Mouse (Mus musculus) stomach, postnatal 0 days (tissue): ENCODE data around the gene Plekhd1. TPM values are rescaled to one million over a fixed set of nuclear protein-coding genes. Genes with fewer than 3 reads are reported as not detected.

Source experiments
- ATAC-seq: fragments of 200-750 bp; cut with Nextera tagmentation; 2 replicates; pipeline ENCODE4 v1.8.0; 2017; ENCODE audit not compliant: low FRiP score, low TSS enrichment
- DNase-seq: peaks from one replicate; pipeline ENCODE4 v3.0.0-alpha.2; 2016; ENCODE audit warnings: low spot score
- H3K27ac ChIP-seq: fragments of 300-500 bp; sonication (generic); replicated peaks from 2 replicates; pipeline ENCODE4 v1.5.1; 2014; ENCODE audit warnings: mild to moderate bottlenecking, control low read depth
- H3K27me3 ChIP-seq: fragments of 300-500 bp; sonication (generic); 2 replicates; pipeline ENCODE4 v1.6.1; 2014; ENCODE audit warnings: low read length; ENCODE audit not compliant: control insufficient read depth, insufficient read depth
- H3K36me3 ChIP-seq: fragments of 300-500 bp; sonication (generic); 2 replicates; pipeline ENCODE4 v1.6.1; 2014; ENCODE audit warnings: low read length, mixed read lengths; ENCODE audit not compliant: control insufficient read depth, insufficient read depth
- H3K4me1 ChIP-seq: fragments of 300-500 bp; sonication (generic); replicated peaks from 2 replicates; pipeline ENCODE4 v1.6.1; 2014; ENCODE audit warnings: antibody characterized with exemption; ENCODE audit not compliant: control insufficient read depth, insufficient read depth
- H3K4me2 ChIP-seq: fragments of 300-500 bp; sonication (generic); replicated peaks from 2 replicates; pipeline ENCODE4 v1.6.1; 2014; ENCODE audit warnings: low read depth, mild to moderate bottlenecking, control low read depth, moderate library complexity
- H3K4me3 ChIP-seq: fragments of 300-500 bp; sonication (generic); 2 replicates; pipeline ENCODE4 v1.5.1; 2014; ENCODE audit warnings: low read depth, low read length, control low read depth
- H3K9ac ChIP-seq: fragments of 300-500 bp; sonication (generic); 2 replicates; pipeline ENCODE4 v1.6.1; 2014; ENCODE audit warnings: mild to moderate bottlenecking, low read length, control low read depth, mixed read lengths
- H3K9me3 ChIP-seq: fragments of 300-500 bp; sonication (generic); 2 replicates; pipeline ENCODE4 v1.6.1; 2016; ENCODE audit warnings: low read length; ENCODE audit not compliant: control insufficient read depth
- CTCF ChIP-seq: IDR thresholded peaks from 2 replicates; pipeline ENCODE4 v1.5.1; 2016; ENCODE audit warnings: antibody characterized with exemption, low read depth, mild to moderate bottlenecking, moderate library complexity
- EP300 ChIP-seq: optimal IDR thresholded peaks from 2 replicates; pipeline ENCODE3; 2016; ENCODE audit warnings: antibody characterized with exemption
- WGBS: fragments of 180-500 bp; shearing (Covaris S2); extraction: QIAGEN DNeasy Blood & Tissue Kit; methylation state at CpG from one replicate; pipeline ENCODE4 v1.1.7; 2014; 5-methylcytosine and 5-hydroxymethylcytosine counted together
- polyA plus RNA-seq: library from polyadenylated mRNA; unstranded; fragments of >200 nt; fragmentation: Nextera tagmentation; extraction: Ambion mirVana; gene quantifications from 2 replicates; pipeline ENCODE4 v1.2.1, GENCODE M21; 2015

Gene Plekhd1
- polyA plus RNA-seq, 1 experiment from 2014 or later = 2.3 TPM

DNA sequence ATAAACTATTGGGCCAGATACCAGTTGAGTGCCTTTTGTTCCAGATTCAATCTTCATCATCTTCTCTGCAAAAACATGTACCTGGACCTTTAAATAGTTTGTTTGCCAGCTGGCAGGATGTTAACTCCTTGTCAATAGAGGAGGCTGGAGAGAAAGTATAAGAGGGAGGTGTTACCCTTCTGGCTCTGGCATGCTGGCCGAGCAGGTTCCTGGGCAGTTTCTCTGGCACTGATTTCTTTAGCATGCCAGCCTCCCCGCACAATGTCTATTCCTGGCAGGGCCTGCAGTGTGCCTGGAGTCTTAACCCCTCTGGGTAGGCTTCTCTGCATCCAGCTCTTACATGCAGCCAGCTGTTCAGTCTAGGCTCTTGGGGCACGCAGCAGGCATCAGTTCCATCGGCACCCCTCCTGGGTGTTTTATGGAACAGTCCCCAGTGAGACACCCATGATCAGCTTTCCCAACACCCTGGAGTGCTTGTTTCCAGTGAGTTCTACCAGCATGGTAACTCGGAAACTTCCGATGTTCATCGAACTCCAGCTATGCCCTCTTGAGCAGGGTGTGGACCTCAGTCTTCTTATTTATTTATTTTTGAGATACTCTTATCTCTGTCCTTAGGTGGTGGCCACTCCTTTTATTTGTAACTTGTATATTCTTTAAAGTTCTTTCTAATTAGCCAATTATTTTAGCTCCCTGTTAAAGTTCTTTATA is 38.3 kb upstream of the Plekhd1 start:
- 62% methylated on average over 7 of the region's 7 CpGs for WGBS
- Histone ChIP-seq H3K27ac (peak overlapping the region; percentile 79), H3K4me3 (no peak overlapping the region), H3K36me3 (no peaks in the 10 kb centered on the region; the same call in 1 of the 2 replicates), H3K4me2 (0 out of 2 replicates have a peak overlapping the region, but pooled peaks have one; percentile 8), H3K27me3 (no peaks in the 10 kb centered on the region), H3K9ac (no peak overlapping the region), H3K9me3 (no peaks in the 10 kb centered on the region), H3K4me1 (no peaks in the 10 kb centered on the region)
- TF ChIP-seq EP300 (no peak), CTCF (no peak)
- DNase-seq (peak; percentile 79), ATAC-seq (peak; percentile 86)

DNA sequence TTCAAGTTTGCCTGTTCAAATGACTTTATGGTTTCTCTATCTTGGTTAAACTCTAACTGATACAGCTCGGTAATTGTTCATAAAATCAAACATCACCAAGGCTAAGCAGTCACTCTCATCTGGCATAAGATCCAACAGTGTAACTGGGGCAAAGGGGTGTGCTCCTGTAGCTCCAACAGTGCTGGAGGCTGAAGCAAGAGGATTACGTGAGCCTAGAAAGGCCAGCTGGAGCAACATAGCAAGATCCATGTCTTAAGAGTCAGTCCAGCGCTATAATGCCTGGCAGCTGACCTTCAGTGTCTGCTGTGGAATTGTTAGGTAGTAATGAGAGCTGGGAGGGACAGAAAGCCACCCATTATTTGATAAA is 37.7 kb upstream of the Plekhd1 start:
- 57% methylated on average over 3 of the region's 3 CpGs for WGBS
- no peak overlapping the region for H3K4me2 ChIP-seq
- peak; percentile 80 for ATAC-seq

DNA sequence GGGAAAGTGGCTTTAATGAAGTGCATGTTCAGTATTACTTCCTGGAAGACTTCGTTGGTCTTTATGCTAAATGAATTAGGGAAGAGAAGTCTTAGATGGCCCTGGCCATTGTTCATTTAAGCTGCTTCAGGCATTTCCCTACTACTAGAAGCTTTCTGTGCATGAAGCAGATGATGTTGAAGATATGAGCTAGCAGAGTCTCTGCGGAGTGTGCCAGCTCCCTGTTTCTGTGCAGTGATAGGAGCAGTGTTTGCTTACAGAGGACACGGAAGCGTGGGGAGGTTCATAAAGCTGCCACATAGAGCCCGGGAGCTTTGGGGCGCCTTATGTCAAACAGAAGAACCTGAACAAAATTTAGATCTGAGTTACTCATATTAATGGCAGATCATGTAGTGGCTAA is 33.7 kb upstream of the Plekhd1 start:
- H3K36me3 ChIP-seq = 0 out of 2 replicates have a peak, but pooled peaks cover 2% of the 10 kb centered on the region
- ATAC-seq (no peak), DNase-seq (no peak)
- H3K4me3 ChIP-seq = no peak overlapping the region
- no peak overlapping the region for H3K4me2 ChIP-seq
- no peaks in the 10 kb centered on the region for H3K4me1 ChIP-seq
- WGBS = 56% methylated on average over 6 of the region's 6 CpGs
- TF ChIP-seq CTCF (no peak), EP300 (no peak)
- peak overlapping the region; percentile 45 for H3K27ac ChIP-seq
- no peaks in the 10 kb centered on the region for H3K9me3 ChIP-seq
- H3K9ac ChIP-seq = no peak overlapping the region
- H3K27me3 ChIP-seq = no peaks in the 10 kb centered on the region

More for the DNA sequence above, 37.7 kb upstream of the Plekhd1 start:
- 0 out of 2 replicates have a peak overlapping the region, but pooled peaks have one; percentile 4 for H3K9ac ChIP-seq
- H3K27me3 ChIP-seq = no peaks in the 10 kb centered on the region
- TF ChIP-seq CTCF (no peak), EP300 (no peak)
- no peak overlapping the region for H3K4me3 ChIP-seq
- H3K27ac ChIP-seq = peak overlapping the region; percentile 61; the same call in 1 of the 2 replicates
- H3K36me3 ChIP-seq = no peaks in the 10 kb centered on the region; the same call in 1 of the 2 replicates
- peak; percentile 32 for DNase-seq
- no peaks in the 10 kb centered on the region for H3K9me3 ChIP-seq
- no peaks in the 10 kb centered on the region for H3K4me1 ChIP-seq

DNA sequence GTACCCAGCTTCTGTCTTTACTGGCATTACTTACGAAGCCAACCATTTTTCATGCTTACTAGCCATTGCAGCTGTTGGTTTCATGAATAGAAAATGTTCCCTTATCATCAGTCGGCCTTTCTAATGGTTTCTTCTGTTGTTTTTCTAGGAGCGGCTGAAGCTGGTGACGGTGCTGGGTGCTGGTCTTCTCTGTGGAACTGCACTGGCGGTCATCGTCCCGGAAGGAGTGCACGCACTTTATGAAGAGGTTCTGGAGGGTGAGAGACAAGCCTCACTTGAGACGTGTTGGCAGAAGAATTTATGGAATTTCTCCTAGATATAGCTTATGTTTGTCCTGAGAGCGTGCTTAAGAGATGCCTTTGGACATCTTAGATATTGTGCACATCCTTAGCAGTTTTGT is 30.1 kb upstream of the Plekhd1 start:
- Histone ChIP-seq H3K36me3 (0 out of 2 replicates have a peak, but pooled peaks cover 6% of the 10 kb centered on the region), H3K27ac (peak overlapping the region; percentile 66; the same call in 1 of the 2 replicates), H3K4me1 (no peaks in the 10 kb centered on the region), H3K9ac (no peak overlapping the region), H3K4me2 (no peak overlapping the region), H3K9me3 (no peaks in the 10 kb centered on the region), H3K4me3 (no peak overlapping the region), H3K27me3 (no peaks in the 10 kb centered on the region)
- TF ChIP-seq EP300 = no peak
- TF ChIP-seq CTCF = no peak
- DNase-seq (peak; percentile 37), ATAC-seq (peak; percentile 69)
- 69% methylated on average over 10 of the region's 10 CpGs for WGBS

DNA sequence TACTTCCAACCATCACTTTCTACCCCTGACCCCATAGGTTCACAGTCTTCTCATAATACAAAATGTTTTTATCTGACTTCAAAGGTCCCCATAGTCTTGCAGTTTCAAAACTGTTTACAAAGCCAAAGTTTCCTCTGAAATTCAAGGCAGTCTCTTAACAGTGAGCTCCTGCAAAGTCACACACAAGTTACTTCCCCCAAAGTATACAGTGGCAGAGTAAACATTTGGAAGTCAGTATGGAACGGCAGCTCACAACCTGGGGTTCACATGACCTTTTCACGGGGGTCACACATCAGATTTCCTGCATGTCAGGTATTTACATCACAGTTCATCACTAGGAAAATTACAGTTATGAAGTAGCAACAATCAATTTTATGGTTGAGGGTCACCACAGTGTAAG is 28.5 kb upstream of the Plekhd1 start:
- Histone ChIP-seq H3K4me2 (no peak overlapping the region), H3K9me3 (no peaks in the 10 kb centered on the region), H3K9ac (no peak overlapping the region), H3K36me3 (0 out of 2 replicates have a peak, but pooled peaks cover 6% of the 10 kb centered on the region), H3K27ac (no peak overlapping the region), H3K27me3 (no peaks in the 10 kb centered on the region), H3K4me3 (no peak overlapping the region), H3K4me1 (no peaks in the 10 kb centered on the region)
- TF ChIP-seq CTCF = no peak
- no peak for TF ChIP-seq EP300
- DNase-seq (no peak), ATAC-seq (peak; percentile 43; the same call in 1 of the 2 replicates)
- WGBS = 34% methylated on average over 2 of the region's 2 CpGs

DNA sequence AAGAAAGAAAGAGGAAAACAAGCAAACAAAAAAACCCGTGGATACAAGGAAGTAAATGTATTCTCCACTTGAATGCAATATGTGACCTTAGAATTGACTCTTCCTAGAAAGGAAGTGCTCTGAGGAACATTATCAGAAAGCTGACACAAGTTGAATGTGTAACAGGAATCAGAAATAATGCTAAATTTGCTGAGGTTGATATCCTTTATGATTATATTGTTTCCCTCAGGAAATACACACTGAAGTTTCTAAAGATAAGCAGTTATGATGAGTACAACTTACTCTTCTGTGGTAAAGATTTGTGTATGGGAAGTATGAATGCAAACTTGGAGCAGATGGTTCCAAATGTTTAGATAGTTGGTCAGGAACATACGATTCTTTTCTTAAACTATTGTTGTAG is 24.0 kb upstream of the Plekhd1 start:
- Histone ChIP-seq H3K27ac (no peak overlapping the region), H3K4me2 (no peak overlapping the region), H3K36me3 (0 out of 2 replicates have a peak, but pooled peaks cover 5% of the 10 kb centered on the region), H3K9me3 (no peaks in the 10 kb centered on the region), H3K27me3 (no peaks in the 10 kb centered on the region), H3K4me3 (no peak overlapping the region), H3K4me1 (no peaks in the 10 kb centered on the region), H3K9ac (no peak overlapping the region)
- no peak for TF ChIP-seq EP300
- TF ChIP-seq CTCF = no peak
- ATAC-seq = no peak
- WGBS = 73% methylated on average over 2 of the region's 2 CpGs
- DNase-seq = no peak
